Mouse (Mus musculus) myocyte (in vitro differentiated cells): ENCODE data around the gene Synj2. TPM values are rescaled to one million over a fixed set of nuclear protein-coding genes. Genes with fewer than 3 reads are reported as not detected.

ENCODE experiments used
- H3K27me3 ChIP-seq: one replicate; pipeline ENCODE4 v1.6.1; 2011; ENCODE audit not compliant: control insufficient read depth, insufficient read depth, insufficient read length
- H3K36me3 ChIP-seq: one replicate; pipeline ENCODE4 v1.6.1; 2011; ENCODE audit not compliant: control insufficient read depth, insufficient read depth
- H3K4me2 ChIP-seq: one replicate; pipeline ENCODE4 v1.6.1; 2011; ENCODE audit warnings: low read depth, control low read depth
- H3K4me3 ChIP-seq: one replicate; pipeline ENCODE4 v1.5.1; 2011; ENCODE audit warnings: mild to moderate bottlenecking, control low read depth, moderate library complexity
- H3K79me2 ChIP-seq: one replicate; pipeline ENCODE4 v1.6.1; 2011; ENCODE audit not compliant: control insufficient read depth, insufficient read depth
- H3ac ChIP-seq: one replicate; pipeline ENCODE4 v1.6.1; 2011; ENCODE audit not compliant: control insufficient read depth, insufficient read length
- CEBPB ChIP-seq: IDR thresholded peaks from 2 replicates; pipeline ENCODE4 v1.6.1; 2011; ENCODE audit warnings: mild to moderate bottlenecking, moderate library complexity; ENCODE audit not compliant: poor library complexity, insufficient read depth, severe bottlenecking
- E2F4 ChIP-seq: IDR thresholded peaks from one replicate; pipeline ENCODE4 v1.6.1; 2011; ENCODE audit warnings: mild to moderate bottlenecking, control low read depth, moderate library complexity; ENCODE audit not compliant: insufficient read depth
- MAX ChIP-seq: IDR thresholded peaks from one replicate; pipeline ENCODE4 v1.6.1; 2011; ENCODE audit warnings: low read depth, mild to moderate bottlenecking, control low read depth
- MYOD1 ChIP-seq, 3 experiments: IDR thresholded peaks; one replicate each; pipeline ENCODE4 v1.6.1; 2011; ENCODE audit warnings: control low read depth in 2 of 3, low read depth in 2 of 3, mild to moderate bottlenecking in 2 of 3, moderate library complexity in 1 of 3; ENCODE audit not compliant: insufficient read length in 2 of 3, control insufficient read depth in 1 of 3
- MYOG ChIP-seq, 3 experiments: IDR thresholded peaks; one replicate each; pipeline ENCODE4 v1.6.1; 2011; ENCODE audit warnings: control low read depth in 2 of 3, low read depth in 2 of 3, mild to moderate bottlenecking in 2 of 3; ENCODE audit not compliant: insufficient read length in 2 of 3, control insufficient read depth in 1 of 3, insufficient read depth in 1 of 3
- POLR2A ChIP-seq: IDR thresholded peaks from one replicate; pipeline ENCODE4 v1.6.1; 2011; ENCODE audit warnings: low read depth, mild to moderate bottlenecking, control low read depth, moderate library complexity; ENCODE audit not compliant: insufficient read length
- POLR2AphosphoS2 ChIP-seq: IDR thresholded peaks from one replicate; pipeline ENCODE4 v1.6.1; 2011; ENCODE audit warnings: low read depth, control low read depth; ENCODE audit not compliant: insufficient read length
- REST ChIP-seq: IDR thresholded peaks from one replicate; pipeline ENCODE4 v1.6.1; 2011; ENCODE audit warnings: mild to moderate bottlenecking, control low read depth, moderate library complexity; ENCODE audit not compliant: insufficient read depth, insufficient read length
- SRF ChIP-seq: IDR thresholded peaks from one replicate; pipeline ENCODE4 v1.6.1; 2011; ENCODE audit warnings: low read depth; ENCODE audit not compliant: control insufficient read depth, insufficient read length
- TCF12 ChIP-seq: IDR thresholded peaks from one replicate; pipeline ENCODE4 v1.6.1; 2011; ENCODE audit warnings: mild to moderate bottlenecking, control low read depth; ENCODE audit not compliant: poor library complexity, insufficient read depth, severe bottlenecking
- TCF3 ChIP-seq: IDR thresholded peaks from one replicate; pipeline ENCODE4 v1.6.1; 2011; ENCODE audit warnings: low read depth, control low read depth; ENCODE audit not compliant: insufficient read length
- USF1 ChIP-seq: IDR thresholded peaks from one replicate; pipeline ENCODE4 v1.6.1; 2011; ENCODE audit warnings: low read depth, mild to moderate bottlenecking, control low read depth, moderate library complexity
- polyA plus RNA-seq: library from polyadenylated mRNA; unstranded; fragments of >200 nt; fragmentation: generic; extraction: Trizol; gene quantifications from one replicate; pipeline ENCODE4 v1.2.1, GENCODE M21; 2012; ENCODE audit warnings: missing spikeins

The Synj2 gene
- polyA plus RNA-seq, 1 experiment: 32.1 TPM

DNA sequence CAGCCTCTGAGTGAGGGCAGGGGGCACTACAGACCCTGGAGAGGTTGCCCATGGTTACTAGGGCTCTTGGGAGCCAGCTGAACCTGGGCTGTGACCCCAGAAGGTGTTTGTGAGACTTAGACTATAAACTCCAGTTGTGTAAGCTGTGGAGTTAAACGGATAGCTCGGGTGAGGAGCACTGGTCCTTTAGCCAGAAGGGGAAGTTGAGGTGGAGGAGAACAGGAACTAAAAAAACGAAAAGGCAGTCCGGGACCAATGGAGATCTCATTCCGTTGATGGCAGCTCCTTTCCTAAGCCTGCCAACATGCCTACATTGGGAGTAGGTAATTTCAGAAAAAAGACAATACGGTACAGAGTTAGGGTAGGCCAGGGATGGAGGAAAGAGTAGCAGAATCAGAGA lies 60.3 kb downstream of the Synj2 start:
- H3K4me2 ChIP-seq: peak overlapping the region; percentile 64
- peaks cover 23% of the 10 kb centered on the region for H3K79me2 ChIP-seq
- H3K4me3 ChIP-seq: no peak overlapping the region
- TF ChIP-seq POLR2A (no peak), MAX (no peak), TCF12 (no peak), E2F4 (no peak), SRF (no peak)
- H3K27me3 ChIP-seq: no peaks in the 10 kb centered on the region
- H3ac ChIP-seq: no peak overlapping the region
- H3K36me3 ChIP-seq: peaks cover 28% of the 10 kb centered on the region

DNA sequence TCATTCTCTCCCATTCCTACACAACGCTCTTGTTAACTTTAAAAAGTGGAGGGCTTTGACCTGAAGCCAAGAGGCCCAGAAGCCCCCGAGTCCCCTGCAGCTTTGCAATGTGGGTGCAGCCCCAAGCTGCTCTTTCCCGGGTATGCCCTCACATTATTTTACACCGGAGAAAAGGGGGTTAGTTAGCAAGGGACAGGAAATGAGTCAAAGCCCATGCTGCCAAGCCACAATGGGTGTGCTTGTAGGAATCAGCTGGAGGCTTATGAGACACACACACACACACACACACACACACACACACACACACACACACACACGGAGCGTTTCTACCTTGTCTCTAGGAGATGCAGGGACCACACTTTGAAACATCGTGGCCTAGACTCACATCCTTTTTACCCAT lies 60.8 kb downstream of the Synj2 start:
- H3ac ChIP-seq: no peak overlapping the region
- no peak for TF ChIP-seq SRF
- TF ChIP-seq POLR2A: no peak
- peak in 1 of 3 experiments; percentile 36 for TF ChIP-seq MYOG (IDR thresholded peaks at IDR 0.05; ENCODE audit: control insufficient read depth in 1 of 3, insufficient read depth in 1 of 3, insufficient read length in 2 of 3, low read depth in 2 of 3)
- peak; percentile 8 for TF ChIP-seq TCF3
- TF ChIP-seq MAX: no peak
- no peak for TF ChIP-seq POLR2AphosphoS2
- TF ChIP-seq REST: no peak
- TF ChIP-seq USF1: no peak
- no peak for TF ChIP-seq CEBPB
- TF ChIP-seq MYOD1 (IDR thresholded peaks at IDR 0.05; ENCODE audit: control insufficient read depth in 1 of 3, insufficient read length in 2 of 3, low read depth in 2 of 3): peak in 2 of 3 experiments; percentile 21 to 46
- TF ChIP-seq E2F4: no peak
- TF ChIP-seq TCF12: no peak
- no peak overlapping the region for H3K4me3 ChIP-seq
- H3K79me2 ChIP-seq: peaks cover 25% of the 10 kb centered on the region
- H3K4me2 ChIP-seq: peak overlapping the region; percentile 64
- no peaks in the 10 kb centered on the region for H3K27me3 ChIP-seq
- H3K36me3 ChIP-seq: peaks cover 28% of the 10 kb centered on the region

DNA sequence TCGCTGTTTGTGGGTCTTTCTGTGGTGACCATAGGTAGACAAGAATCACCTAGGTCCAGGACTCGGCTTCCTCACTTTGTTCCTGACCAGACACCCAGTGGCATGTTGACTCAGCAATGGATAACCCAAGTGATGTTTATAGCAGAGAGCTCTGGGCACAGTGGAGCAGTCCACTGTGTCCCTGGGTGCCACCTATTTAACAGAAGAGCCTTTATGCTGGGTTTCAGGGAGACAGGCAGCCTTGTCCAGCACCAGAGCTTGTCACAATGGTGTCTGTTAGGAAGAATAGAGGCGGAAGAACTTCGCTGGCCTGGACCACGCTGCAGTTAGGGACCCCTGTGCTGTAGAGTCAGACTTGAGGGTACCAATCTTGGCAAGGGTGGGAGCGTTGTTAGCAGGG lies 61.5 kb downstream of the Synj2 start:
- TF ChIP-seq REST (no peak), POLR2AphosphoS2 (peak; percentile 6)
- Histone ChIP-seq H3K27me3 (no peaks in the 10 kb centered on the region), H3K79me2 (peaks cover 25% of the 10 kb centered on the region), H3ac (no peak overlapping the region), H3K4me2 (peak overlapping the region; percentile 64), H3K36me3 (peaks cover 32% of the 10 kb centered on the region), H3K4me3 (no peak overlapping the region)

DNA sequence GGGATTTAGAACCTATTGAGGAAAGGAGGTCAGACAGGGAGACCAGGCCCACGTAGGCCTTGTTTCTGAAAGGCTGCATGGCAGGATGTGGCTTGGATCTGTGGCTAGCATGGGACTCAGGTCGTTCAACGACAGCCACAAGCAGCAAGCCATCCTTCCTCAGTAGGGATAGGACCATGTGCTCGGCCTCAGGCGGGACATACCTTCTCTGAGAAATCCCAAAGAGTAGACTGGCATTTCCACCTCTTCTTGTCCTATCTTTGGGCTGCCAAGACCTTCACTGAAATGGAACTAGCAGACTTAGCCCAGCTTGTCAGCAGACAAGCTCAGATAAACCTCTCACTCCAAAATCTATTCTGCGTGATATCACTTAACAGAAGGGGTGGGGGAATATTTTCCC lies 62.6 kb downstream of the Synj2 start:
- Histone ChIP-seq H3K27me3 (no peaks in the 10 kb centered on the region), H3ac (no peak overlapping the region), H3K79me2 (peaks cover 20% of the 10 kb centered on the region), H3K4me3 (no peak overlapping the region), H3K4me2 (no peak overlapping the region), H3K36me3 (peaks cover 33% of the 10 kb centered on the region)
- no peak for TF ChIP-seq MYOG (IDR thresholded peaks at IDR 0.05; ENCODE audit: control insufficient read depth in 1 of 3, insufficient read depth in 1 of 3, insufficient read length in 2 of 3, low read depth in 2 of 3)
- TF ChIP-seq TCF12: no peak
- TF ChIP-seq POLR2A: no peak
- no peak for TF ChIP-seq SRF

DNA sequence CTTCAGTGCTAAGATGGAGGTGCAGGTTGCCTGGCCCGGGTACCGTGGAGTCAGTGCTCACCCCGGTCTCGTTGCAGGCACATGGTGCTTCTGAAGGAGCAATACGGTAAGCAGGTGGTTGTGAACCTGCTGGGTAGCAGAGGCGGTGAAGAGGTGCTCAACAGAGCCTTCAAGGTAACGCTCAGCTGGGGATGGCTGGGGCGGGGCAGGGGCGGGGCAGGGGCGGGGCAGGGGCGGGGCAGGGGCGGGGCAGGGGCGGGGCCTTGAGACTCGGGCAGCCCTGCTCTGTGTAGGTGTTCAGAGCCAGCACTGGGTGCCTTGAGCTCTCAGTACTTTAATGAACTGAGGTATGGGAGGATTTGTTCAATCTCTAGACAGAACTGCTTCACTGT lies 64.2 kb downstream of the Synj2 start:
- no peak overlapping the region for H3K4me3 ChIP-seq
- peaks cover 45% of the 10 kb centered on the region for H3K36me3 ChIP-seq
- no peak overlapping the region for H3K4me2 ChIP-seq
- H3K27me3 ChIP-seq: no peaks in the 10 kb centered on the region
- H3K79me2 ChIP-seq: peaks cover 11% of the 10 kb centered on the region
- H3ac ChIP-seq: no peak overlapping the region
- no peak for TF ChIP-seq CEBPB
- TF ChIP-seq MAX: no peak
- no peak for TF ChIP-seq E2F4
- TF ChIP-seq TCF12: no peak
- TF ChIP-seq MYOD1 (IDR thresholded peaks at IDR 0.05; ENCODE audit: control insufficient read depth in 1 of 3, insufficient read length in 2 of 3, low read depth in 2 of 3): no peak
- no peak for TF ChIP-seq MYOG (IDR thresholded peaks at IDR 0.05; ENCODE audit: control insufficient read depth in 1 of 3, insufficient read depth in 1 of 3, insufficient read length in 2 of 3, low read depth in 2 of 3)
- TF ChIP-seq POLR2A: no peak
- no peak for TF ChIP-seq USF1
- TF ChIP-seq SRF: no peak
- TF ChIP-seq POLR2AphosphoS2: no peak
- no peak for TF ChIP-seq REST
- no peak for TF ChIP-seq TCF3
